Mouse (Mus musculus): ENCODE measurements around the gene Snrpg.
A peak's percentile ranks its signal among the peaks of the same experiment; 100 is the strongest.

Snrpg gene

GRCm38 (mm10) chr6:86398986-86399385, 27.9 kb downstream of the Snrpg start:
- no peak for DNase-seq (ENCODE audit: low read depth, low spot score)

GRCm38 (mm10) chr6:86399995-86400394, 28.9 kb downstream of the Snrpg start:
- DNase-seq (ENCODE audit: low read depth, low spot score) = no peak

- peak; percentile 74 for DNase-seq (ENCODE audit: low read depth, low spot score)
These were observed 29.9 kb downstream of the Snrpg start for GRCm38 (mm10) chr6:86400972-86401371.

- no peak for DNase-seq (ENCODE audit: low read depth, low spot score)
These were observed 31.8 kb downstream of the Snrpg start for GRCm38 (mm10) chr6:86402681-86403607.

- peak; percentile 88 for DNase-seq (ENCODE audit: low read depth, low spot score)
These were observed 32.6 kb downstream of the Snrpg start for GRCm38 (mm10) chr6:86403728-86404099.

GRCm38 (mm10) chr6:86404100-86404861, 33.2 kb downstream of the Snrpg start, which contains the start of gene Tia1:
TSS of gene Tia1 (plus strand) at chr6:86404219.
- DNase-seq (ENCODE audit: low read depth, low spot score) = peak; percentile 99

- DNase-seq (ENCODE audit: low read depth, low spot score) = peak; percentile 31
These were observed 33.9 kb downstream of the Snrpg start for GRCm38 (mm10) chr6:86404996-86405395.

GRCm38 (mm10) chr6:86406306-86406705, 35.2 kb downstream of the Snrpg start:
- DNase-seq (ENCODE audit: low read depth, low spot score) = no peak

- DNase-seq (ENCODE audit: low read depth, low spot score) = no peak
These were observed 47.6 kb downstream of the Snrpg start for GRCm38 (mm10) chr6:86418711-86419110.

GRCm38 (mm10) chr6:86419239-86419638, 48.1 kb downstream of the Snrpg start:
- no peak for DNase-seq (ENCODE audit: low read depth, low spot score)

GRCm38 (mm10) chr6:86420491-86420890, 49.4 kb downstream of the Snrpg start:
- peak; percentile 53 for DNase-seq (ENCODE audit: low read depth, low spot score)

- no peak for DNase-seq (ENCODE audit: low read depth, low spot score)
These were observed 55.3 kb downstream of the Snrpg start, which contains the start of gene Gm44790 for GRCm38 (mm10) chr6:86426358-86426757. TSS of gene Gm44790 (plus strand) at chr6:86426658.
